Mouse (Mus musculus): ENCODE data around the gene Gm37240.

The Gm37240 gene

DNA sequence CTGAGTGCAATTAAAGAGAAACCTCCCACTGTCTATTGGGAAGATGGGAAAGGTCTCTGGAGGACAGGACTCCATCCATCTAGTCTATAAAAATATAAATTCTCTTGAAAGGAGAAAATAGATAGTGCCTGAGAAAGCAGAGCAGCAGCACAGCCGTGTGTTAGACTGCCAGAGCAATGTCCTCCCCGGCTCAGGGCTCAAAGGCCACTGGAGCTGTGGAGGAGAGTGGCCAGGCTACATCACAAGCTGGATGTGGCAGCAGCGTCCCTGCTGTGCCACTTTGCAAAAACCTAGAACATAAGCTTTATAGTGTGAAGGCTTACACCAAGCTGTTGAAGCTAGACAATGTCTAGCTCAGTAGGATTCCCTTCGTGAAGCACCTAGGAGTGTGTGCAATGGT is 138.0 kb downstream of the Gm37240 start:
- DNase-seq (ENCODE audit: low spot score in 2 of 2), result no peak

DNA sequence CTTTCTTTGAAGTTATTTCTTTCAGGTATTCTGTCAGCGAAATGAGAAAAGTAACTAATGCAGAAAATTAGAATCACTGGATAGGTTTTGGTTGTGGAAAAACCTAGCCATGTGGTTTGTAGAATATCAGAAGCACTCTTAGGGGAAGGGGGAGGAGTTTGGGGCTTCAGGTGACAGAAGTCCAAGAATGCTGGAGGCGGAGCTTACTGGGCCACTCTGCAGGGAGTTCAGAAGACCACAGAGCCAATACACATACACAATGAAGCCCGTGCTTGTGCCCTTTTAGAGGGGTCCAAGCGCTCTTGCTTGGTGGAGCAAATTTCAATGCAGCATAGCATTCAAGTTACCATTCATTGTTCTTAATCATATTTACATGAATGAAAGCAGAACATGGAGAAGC is 138.5 kb downstream of the Gm37240 start:
- DNase-seq (ENCODE audit: low spot score in 2 of 2), result no peak

DNA sequence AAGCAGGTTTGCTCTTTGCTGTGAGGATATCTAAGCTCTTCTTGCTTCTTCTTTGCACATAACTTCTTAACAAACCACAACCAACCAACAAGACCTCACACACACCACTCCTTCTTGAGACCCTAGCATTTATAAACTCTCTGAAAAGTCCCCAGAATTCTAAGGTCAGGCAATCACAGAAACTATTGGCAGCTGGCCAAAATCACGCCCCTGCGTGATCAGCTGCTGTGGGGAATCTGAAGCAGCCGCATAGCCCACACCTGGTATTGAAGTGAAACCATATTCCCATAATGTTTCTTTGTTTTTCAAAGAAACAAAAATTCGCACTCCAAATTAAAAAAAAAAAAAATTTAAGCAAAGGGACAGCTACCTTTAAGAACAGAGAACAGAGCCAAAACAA is 141.2 kb downstream of the Gm37240 start:
- no peak for DNase-seq (ENCODE audit: low spot score in 2 of 2)

DNA sequence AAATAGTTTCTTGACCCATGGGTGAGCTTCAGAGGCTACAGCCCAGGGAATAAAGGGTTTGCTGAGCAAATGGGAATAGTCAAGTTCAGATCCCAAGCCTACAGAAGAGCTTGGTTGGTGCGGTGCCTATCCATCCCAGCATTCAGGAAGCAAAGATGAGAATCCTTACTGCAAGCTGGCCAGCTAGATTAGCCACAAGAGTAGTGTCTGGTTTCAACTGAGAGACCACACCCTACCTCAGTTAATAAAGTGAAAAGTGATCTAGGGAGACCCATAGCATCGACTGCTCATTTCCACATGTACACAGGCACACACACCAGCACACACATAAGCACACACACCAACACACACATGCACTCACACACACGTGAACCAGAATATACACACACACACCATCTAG is 145.6 kb downstream of the Gm37240 start:
- no peak for DNase-seq (ENCODE audit: low spot score in 2 of 2)

DNA sequence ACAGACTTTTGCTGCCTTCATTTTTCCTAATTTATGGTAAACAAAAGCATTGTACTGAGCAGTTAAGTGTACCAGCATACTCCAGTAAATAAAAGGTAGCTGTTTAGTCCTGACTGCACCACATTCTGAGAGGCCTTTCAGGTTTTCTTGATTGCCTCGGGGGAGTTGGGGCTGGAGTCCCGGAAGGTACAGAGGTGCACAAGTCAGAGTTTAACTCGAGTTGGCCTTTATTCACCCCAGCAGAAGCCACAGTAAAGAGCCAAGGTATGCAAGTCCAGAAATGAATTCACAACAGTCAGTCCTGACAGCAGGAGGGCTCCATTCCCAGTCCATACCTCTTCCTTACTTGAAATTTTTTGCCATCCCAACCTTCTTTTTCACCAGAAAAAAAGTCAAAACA is 148.7 kb downstream of the Gm37240 start:
- DNase-seq (ENCODE audit: low spot score in 2 of 2), result no peak

DNA sequence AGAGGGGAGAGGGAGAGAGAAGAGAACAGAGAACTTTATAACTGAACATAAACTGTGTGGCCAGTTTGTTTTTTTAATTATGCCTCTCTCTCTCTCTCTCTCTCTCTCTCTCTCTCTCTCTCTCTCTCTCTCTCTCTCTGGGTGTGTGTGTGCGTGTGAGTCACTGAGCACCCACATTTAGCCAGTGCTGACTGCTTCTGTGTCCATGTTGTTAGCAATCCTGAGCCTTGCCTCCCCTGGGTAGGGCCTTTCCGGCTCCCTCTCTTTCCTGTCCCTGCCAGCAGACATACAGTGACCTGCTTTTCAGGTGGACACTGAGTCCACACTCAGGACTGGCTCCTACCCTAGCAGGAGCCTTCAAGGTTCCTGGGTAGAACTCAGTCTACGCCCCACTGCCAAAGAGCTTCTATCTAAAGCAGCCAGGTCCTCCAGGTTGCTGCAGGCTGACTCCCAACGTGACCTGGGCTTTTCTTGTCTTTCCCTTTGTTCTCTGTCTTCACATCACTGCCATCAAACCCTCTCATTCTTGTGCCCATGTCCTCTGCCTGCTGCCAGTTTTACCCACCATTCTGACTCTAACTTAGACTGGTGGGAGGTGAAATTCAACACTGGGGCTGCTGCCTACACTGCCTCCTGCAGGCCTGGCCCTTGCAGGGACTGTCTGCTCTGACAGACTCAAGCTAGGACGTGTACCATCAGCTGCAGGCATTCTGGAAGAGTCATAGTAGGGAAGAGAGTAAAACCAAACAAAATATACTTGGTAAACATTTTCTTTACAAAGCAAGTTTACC is 153.2 kb downstream of the Gm37240 start:
- DNase-seq (ENCODE audit: low spot score in 2 of 2), result no peak

DNA sequence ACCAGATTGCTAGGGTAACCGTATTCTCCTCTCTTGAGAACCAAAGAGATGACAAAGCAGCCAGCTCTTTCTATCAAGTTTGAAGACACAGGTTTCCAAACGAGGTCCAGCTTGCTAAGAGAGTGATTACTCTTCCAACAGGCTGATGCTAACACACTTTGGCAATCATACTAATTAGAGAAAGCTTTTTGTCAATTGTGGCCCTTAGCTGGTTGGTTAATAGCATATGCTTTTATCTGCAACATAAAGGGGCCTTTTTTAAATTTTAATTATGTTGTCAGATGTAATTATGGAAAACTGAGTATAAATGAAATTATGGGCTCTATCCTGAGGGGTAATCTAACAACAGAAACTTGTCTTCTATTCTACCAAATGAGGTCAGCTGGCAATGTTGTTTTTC is 160.1 kb downstream of the Gm37240 start:
- no peak for DNase-seq (ENCODE audit: low spot score in 2 of 2)

DNA sequence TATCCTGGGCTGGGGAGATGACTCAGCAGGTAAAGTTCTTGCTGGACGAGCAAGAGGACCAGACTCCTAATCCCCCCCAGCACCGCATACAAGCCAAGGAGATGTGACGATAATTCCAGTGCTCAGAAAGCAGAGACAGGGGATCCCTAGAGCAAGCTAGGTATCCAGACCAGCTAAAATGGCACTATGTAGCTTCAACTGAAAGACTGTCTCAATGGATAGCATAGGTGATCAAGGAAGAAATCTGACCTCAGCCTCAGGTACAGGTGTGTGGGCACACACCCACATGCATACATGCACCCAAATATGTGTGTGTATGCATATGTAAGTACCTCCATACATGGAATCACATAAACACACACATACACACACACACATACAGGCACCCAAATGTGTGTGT is 161.3 kb downstream of the Gm37240 start:
- no peak for DNase-seq (ENCODE audit: low spot score in 2 of 2)

DNA sequence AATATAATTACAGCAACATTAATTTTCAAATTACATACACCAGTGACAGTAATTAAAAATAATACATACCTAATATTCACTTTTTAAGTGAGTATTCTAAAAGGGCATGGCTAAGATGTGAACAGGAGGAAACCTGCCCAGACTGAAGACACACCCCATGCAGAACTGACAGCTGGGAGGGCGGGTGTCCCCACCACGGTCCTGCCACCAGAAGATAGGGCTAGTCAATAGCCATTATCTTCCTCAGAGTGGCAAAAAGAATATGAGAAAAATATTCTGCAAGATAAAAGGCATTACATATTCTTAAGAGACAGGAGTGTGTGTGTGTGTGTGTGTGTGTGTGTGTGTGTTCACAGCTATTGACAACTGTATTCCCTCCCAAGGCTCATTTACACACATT is 162.2 kb downstream of the Gm37240 start:
- peak; percentile 25 to 38 for DNase-seq (ENCODE audit: low spot score in 2 of 2)

DNA sequence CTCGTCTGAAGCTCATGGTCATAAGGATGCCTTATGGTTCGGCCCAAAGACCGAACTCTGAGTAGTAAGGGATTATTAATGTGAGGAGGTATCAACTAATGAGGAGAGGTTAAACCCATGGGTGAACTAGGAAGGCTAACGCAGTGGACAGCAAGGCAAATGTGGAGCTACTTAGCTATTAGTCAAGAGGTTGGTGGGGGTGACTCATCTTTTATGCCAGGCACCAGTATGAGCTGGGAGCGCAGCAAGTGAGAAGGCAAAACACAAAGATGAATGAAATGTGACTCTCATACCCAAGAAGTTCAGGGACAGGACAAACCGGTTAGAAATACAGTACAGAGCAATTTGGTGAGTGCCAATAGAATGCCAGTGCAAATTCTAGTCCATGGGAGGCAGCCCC is 164.7 kb downstream of the Gm37240 start:
- no peak for DNase-seq (ENCODE audit: low spot score in 2 of 2)

DNA sequence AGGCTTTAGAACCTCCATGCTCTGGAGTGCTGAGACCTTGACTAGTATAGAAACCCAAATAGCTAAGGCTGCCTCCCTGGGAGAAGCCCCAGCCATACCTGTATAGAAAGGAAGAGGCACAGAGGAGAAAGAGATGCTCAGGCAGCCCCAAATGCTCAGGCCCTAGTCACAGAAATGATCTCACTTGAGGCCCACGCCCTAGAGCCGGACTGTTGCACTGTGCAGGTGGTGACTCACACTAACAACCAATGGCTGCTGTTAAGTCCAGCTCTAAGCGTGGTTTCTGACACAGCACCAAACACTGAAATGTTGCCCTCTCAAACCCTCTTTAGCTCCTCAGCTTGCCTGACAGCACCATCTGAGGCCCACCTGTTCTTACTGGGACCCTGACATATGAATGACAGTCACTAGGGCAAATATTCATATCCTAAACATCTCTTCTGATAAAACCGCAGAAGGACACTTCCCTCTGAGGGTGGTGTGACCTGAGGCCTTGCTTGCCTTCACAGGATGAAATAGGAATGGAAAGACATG is 171.5 kb downstream of the Gm37240 start:
- DNase-seq (ENCODE audit: low spot score in 2 of 2), result no peak

DNA sequence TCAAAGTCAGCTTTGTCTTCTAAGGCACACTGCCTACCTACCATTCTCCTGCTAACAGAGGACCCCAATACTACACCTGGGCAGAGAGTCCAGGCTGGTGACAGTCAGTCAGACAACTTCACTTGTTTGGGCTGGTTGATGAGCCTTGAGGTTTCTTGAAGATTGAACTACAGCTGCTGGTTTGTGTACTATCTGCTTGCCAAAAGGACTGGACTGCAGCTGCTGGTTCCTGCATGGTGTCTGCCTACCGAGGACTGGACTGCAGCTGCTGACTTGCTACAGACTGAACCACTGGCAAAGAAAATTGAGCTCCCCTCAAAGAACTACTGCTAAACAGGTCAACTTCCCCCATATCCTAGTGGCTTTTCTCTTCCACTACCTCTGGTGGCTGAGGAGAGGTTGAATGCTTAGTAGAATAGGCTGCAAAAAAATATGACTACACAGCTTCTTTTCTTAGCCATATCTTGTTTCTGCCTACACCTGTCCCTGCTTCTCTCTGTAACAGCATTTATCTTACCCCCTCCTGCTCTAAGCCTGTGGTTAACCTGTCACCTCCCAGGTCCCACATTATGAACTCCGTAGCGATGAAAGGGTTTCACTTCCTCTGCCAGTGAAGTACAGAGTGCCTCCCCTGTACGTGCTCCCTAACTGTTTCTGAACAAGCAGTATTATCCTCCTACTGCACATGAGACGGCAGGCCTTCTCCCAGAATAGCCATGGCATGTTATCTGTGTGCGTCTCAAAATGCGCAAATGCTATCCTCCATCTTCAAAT is 173.2 kb downstream of the Gm37240 start:
- DNase-seq (ENCODE audit: low spot score in 2 of 2), result no peak

DNA sequence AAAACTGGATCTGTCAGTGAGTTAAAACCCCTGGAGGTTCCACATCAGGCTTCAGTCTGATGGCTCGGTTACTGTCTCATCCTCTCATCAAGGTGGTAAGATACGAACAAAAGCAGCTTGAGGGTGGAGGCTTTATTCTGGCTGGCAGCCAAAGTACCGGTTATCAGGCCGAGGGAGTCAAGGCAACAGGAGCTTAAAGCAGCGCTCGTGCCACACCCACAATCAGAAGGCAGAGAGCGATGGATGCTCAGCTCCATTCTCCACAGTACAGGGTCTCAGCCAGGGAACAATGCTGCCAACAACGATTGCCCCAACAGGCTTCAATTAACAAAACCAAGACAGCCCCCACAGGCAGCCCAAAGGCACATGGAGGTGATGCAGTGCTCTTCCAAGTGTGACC is 176.6 kb downstream of the Gm37240 start:
- peak in 1 of 2 experiments; percentile 7 for DNase-seq (ENCODE audit: low spot score in 2 of 2)

DNA sequence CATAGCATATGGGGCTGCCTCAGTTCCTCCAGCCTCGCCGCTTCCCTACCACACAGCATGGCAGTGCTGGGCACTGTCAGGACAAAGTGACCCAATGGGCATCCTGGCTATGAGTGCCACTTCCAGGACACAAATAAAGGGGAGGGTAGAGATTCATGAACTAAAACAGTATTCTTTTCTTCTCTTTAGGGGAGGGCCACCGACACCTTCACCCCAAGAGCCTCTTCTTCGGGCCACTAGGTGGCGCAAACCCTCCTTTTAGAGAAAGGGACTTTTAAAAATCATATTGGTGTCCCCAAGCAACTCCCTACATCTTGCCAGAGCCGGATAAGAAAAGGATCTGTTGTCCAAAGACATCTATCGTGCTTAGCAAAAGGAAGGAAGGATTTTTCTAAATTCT is 179.9 kb downstream of the Gm37240 start:
- no peak for DNase-seq (ENCODE audit: low spot score in 2 of 2)

DNA sequence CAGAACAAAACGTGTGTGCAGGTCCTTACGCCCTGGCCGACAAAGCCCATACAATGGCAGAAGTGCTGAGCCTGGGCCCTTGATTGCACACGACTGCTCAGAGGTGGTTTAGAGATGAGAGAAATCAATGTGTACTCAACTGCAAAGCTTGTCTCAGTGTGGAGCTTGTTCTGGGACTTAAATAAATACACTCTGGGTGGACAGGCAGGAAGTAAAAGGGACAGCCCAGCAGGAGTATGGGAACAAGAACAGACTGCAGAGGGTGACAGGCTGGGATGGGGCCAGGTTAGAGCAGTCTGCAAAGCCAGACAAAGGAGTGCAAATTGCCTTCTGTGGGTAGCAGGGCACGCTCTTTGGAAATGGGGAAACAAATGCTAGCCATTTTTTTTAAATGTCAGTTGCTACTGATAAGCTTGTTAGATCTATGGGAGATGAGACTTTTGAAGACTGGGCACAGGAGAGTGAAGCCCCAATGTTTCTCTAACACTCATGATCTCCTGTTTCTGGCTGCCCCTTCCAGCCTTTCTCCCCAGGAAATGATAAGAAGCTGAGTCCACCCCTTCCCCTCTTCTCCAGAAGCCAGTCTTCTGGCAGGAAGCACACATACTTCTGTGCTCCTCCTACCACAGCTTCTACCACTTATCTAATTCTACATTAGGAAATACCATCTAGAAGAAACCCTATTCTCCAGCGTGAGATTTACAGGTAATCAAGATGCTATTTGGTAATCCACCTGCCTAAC is 184.0 kb downstream of the Gm37240 start:
- DNase-seq (ENCODE audit: low spot score in 2 of 2), result no peak

DNA sequence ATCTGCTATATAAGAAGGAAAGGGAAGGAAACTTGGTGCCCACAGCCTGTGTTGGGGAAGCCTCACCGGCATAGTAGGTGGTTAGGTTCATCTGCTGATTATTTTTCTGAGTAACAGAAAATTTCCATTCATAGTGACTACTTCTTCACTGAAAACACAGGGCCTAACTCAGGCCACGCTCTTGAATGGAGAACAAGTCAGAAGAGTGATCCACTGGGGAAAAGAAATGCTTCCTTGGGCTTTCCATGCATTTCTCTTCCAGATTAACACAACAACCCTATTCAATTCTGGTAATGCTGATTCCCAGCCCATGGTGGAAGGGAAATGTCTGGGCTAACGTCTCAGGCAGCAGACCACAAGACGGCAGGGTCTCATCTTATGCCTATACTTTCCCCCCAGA is 188.8 kb downstream of the Gm37240 start:
- DNase-seq (ENCODE audit: low spot score in 2 of 2), result no peak

DNA sequence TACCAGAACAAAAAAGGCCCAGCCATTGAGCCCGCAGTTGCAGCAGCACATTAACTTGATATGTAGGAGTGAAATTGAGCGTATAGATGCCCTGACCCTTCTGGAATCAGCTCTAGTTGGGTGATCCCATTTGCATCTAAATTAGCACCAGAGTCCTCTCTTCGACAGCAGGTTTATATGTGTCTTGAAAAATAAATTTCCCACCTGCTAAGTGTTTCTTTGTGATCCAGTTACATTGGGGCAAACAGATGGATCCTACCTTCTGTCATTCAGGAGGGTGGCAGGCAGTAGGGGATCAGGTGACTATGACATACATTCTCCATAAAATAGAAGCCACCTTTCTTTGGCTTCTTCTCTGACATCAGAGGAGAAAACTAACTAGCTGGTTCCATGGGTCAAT is 192.3 kb downstream of the Gm37240 start:
- DNase-seq (ENCODE audit: low spot score in 2 of 2), result no peak

DNA sequence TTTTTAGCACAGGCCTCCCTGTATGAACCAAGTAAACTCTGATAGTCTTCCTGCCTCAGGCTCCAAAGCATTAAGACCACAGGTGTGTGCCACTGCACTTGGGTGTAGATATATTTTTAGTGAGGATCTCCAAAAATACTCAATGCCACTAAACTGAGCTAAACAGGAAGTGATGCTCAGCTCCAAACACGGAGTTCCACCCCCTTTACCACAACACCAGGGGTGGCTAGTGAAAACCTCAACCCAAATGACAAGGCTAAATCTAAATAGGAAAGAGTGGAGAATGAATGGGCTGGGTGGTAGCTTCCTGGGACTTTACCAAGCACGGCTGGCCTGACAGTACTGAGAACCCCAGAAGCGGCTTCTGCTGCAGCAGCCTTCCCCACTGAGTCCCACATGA is 194.3 kb downstream of the Gm37240 start:
- DNase-seq (ENCODE audit: low spot score in 2 of 2), result no peak

DNA sequence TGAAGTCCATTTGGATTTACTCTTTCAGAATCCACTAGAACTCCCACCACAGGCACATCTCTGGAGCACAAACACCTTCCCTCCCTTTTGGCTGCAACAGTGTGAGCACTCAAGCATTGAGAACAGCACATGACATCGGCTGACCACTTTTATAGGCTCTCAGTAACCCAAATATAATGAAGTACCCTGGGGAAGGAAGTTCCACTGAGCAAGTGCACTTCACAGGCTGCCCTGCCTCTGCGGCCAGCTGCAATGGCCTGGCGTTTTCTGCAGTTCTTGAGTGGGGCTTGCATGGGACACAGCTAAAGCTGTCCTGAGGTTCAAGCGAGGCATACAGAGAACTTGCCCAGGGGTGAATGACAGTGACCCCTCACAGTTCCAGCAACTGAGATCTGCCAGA is 196.2 kb downstream of the Gm37240 start:
- no peak for DNase-seq (ENCODE audit: low spot score in 2 of 2)

DNA sequence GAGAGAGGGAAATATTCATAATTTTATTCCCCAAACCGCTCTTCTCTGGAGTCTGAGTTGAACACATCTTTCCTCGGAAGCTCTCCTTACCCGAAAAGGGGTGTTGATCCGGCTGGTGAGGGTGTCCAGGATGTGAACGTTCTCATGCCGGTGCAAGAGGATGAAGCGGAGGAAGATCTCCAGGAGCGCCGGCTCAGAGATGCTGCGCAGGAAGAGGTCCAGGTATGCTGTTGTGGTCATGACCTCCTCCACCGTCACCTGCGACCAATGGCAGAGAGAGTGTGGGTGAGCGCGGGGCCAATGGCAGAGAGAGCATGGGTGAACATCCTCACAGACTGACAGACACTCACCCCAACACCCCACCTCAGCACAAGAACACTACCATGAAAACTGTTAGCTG is 199.0 kb downstream of the Gm37240 start:
- no peak for DNase-seq (ENCODE audit: low spot score in 2 of 2)

DNA sequence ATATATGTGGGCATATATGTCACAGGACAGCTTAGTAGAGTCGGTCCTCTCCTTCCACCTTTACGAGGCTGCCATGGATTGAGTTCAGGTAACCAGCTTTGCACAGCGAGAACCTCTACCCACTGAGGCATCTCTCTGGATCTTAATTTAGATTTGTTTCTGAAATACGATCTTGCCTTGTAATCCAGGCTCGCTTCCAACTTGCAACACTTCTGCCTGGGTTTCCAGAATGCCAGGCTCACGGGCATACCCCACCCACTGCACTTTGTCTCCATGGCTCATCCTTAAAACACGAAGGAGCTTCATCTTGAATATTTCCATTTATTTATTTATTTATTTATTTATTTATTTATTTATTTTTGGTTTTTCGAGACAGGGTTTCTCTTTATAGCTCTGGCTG is 202.0 kb downstream of the Gm37240 start:
- no peak for DNase-seq (ENCODE audit: low spot score in 2 of 2)

DNA sequence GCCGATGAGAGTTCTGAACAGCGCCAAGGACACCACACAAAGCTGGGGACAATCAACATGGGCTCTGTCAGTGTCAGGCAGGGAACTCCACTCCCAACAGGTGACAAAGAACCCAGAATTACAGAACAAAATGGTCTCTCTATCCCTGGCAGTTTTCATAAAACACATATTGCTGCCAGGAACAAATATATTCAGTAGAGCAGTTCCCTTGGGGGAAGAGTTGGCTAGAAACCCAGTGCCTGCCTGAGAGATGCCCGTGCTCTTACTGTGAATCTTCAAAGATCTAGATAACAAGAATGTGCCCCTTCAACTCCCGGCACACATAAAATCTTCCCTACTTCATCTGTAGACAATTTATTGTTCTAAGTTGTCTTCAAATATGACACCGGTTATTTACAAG is 203.7 kb downstream of the Gm37240 start:
- no peak for DNase-seq (ENCODE audit: low spot score in 2 of 2)

Data from spleen, postnatal 36 days (tissue).